Mouse (Mus musculus): ENCODE measurements around the gene Cdyl. TPM values are rescaled to one million over a fixed set of nuclear protein-coding genes. Genes with fewer than 3 reads are reported as not detected.
A peak's percentile ranks its signal among the peaks of the same experiment; 100 is the strongest.

Cdyl gene
- polyA plus RNA-seq, 1 experiment from 2014 or later: 16.1 TPM

DNA sequence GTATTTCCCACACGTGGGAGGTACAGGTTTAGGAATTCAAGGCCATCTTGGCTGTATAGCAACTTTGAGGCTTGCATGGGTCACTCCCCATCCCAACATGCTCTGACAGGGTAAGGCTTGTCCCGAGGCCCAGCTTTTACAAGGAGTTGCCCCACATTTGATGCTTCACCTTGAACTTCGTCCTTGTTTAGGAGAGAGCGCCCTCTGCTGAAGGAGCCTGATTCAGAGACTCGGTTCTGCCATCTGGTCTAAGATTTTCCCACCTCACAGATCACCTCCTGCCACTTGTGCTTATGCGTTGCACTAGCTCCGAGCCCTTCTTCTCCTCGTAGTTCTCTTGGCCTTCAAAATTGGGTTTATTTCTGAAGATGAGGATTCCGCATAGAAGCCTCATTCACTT is 139.0 kb downstream of the Cdyl start:
- H3K9me3 ChIP-seq (ENCODE audit: control insufficient read depth, low read length): no peaks in the 10 kb centered on the region
- H3K27ac ChIP-seq (replicated peaks; ENCODE audit: low read depth, low read length): no peak overlapping the region
- H3K9ac ChIP-seq (ENCODE audit: low read length): no peak overlapping the region
- ATAC-seq (ENCODE audit: insufficient number of reproducible peaks, low FRiP score, low TSS enrichment, low read depth): no peak
- H3K4me3 ChIP-seq (ENCODE audit: low read depth, low read length): no peak overlapping the region
- WGBS: 66% methylated on average over 9 of the region's 9 CpGs
- H3K27me3 ChIP-seq (ENCODE audit: control insufficient read depth, insufficient read depth, low read length): no peaks in the 10 kb centered on the region
- DNase-seq (ENCODE audit: low spot score): peak; percentile 60
- no peak overlapping the region for H3K4me2 ChIP-seq (ENCODE audit: low read depth, severe bottlenecking)
- peaks cover 18% of the 10 kb centered on the region; the same call in 1 of the 2 replicates for H3K4me1 ChIP-seq (ENCODE audit: control insufficient read depth, insufficient read depth, low read length)
- no peaks in the 10 kb centered on the region for H3K36me3 ChIP-seq (ENCODE audit: control insufficient read depth, insufficient read depth, low read length)

DNA sequence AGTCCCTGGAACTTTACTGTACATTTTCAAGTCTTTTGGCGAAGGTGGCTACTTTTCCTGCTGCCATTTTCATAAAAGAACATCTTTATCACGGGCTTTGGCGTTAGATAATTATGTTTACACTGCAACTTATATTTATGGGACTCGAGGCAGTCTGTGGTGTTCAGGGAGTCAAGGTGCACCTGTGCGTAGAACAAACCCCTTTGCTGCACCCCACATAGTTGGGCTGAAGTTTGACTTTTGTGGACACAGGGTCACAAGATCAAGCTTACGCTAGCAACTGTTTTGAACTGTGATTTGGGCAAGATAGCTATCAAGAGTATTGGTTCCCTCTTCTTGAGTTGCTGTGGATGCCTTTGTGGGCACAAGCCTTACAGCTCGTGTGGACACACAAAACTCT is 140.6 kb downstream of the Cdyl start:
- H3K27me3 ChIP-seq (ENCODE audit: control insufficient read depth, insufficient read depth, low read length): no peaks in the 10 kb centered on the region
- 85% methylated on average over 7 of the region's 7 CpGs for WGBS
- no peak for ATAC-seq (ENCODE audit: insufficient number of reproducible peaks, low FRiP score, low TSS enrichment, low read depth)
- H3K4me2 ChIP-seq (ENCODE audit: low read depth, severe bottlenecking): no peak overlapping the region
- H3K4me1 ChIP-seq (ENCODE audit: control insufficient read depth, insufficient read depth, low read length): peaks cover 14% of the 10 kb centered on the region; the same call in 1 of the 2 replicates
- DNase-seq (ENCODE audit: low spot score): no peak
- H3K4me3 ChIP-seq (ENCODE audit: low read depth, low read length): no peak overlapping the region
- no peaks in the 10 kb centered on the region for H3K36me3 ChIP-seq (ENCODE audit: control insufficient read depth, insufficient read depth, low read length)
- H3K9ac ChIP-seq (ENCODE audit: low read length): no peak overlapping the region
- no peak overlapping the region for H3K27ac ChIP-seq (replicated peaks; ENCODE audit: low read depth, low read length)
- no peaks in the 10 kb centered on the region for H3K9me3 ChIP-seq (ENCODE audit: control insufficient read depth, low read length)

DNA sequence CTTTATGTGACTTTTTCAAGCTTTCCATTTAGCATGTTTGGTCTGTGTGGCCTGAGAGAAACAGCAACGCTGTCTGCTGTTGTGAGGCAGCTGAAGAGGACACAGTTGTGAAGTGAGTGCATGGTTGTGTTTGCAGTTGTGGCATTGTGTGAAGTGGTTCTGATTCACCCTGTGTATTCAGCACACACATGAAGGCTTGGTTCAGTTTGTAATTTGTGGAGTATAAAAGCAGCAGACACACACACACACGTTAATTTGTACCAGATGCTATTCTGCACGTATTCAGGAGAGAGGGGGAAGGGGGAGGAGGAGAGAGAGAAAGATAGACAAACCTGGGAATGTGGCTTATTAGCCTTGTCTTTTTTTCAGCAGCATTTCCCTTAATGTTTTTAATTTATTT is 146.1 kb downstream of the Cdyl start:
- H3K36me3 ChIP-seq (ENCODE audit: control insufficient read depth, insufficient read depth, low read length): no peaks in the 10 kb centered on the region
- H3K9me3 ChIP-seq (ENCODE audit: control insufficient read depth, low read length): no peaks in the 10 kb centered on the region
- peaks cover 11% of the 10 kb centered on the region; the same call in 1 of the 2 replicates for H3K4me1 ChIP-seq (ENCODE audit: control insufficient read depth, insufficient read depth, low read length)
- no peaks in the 10 kb centered on the region for H3K27me3 ChIP-seq (ENCODE audit: control insufficient read depth, insufficient read depth, low read length)
- DNase-seq (ENCODE audit: low spot score): peak; percentile 45
- H3K4me2 ChIP-seq (ENCODE audit: low read depth, severe bottlenecking): no peak overlapping the region
- no peak overlapping the region for H3K4me3 ChIP-seq (ENCODE audit: low read depth, low read length)
- ATAC-seq (ENCODE audit: insufficient number of reproducible peaks, low FRiP score, low TSS enrichment, low read depth): peak; percentile 60; the same call in 1 of the 2 replicates
- H3K9ac ChIP-seq (ENCODE audit: low read length): no peak overlapping the region
- peak overlapping the region; percentile 44; the same call in 1 of the 2 replicates for H3K27ac ChIP-seq (replicated peaks; ENCODE audit: low read depth, low read length)
- 27% methylated on average over 3 of the region's 3 CpGs for WGBS

GRCm38 (mm10) chr13:35806165-35806564 is 146.5 kb downstream of the Cdyl start:
- ATAC-seq (ENCODE audit: insufficient number of reproducible peaks, low FRiP score, low TSS enrichment, low read depth): no peak
- H3K36me3 ChIP-seq (ENCODE audit: control insufficient read depth, insufficient read depth, low read length): no peaks in the 10 kb centered on the region
- no peaks in the 10 kb centered on the region for H3K27me3 ChIP-seq (ENCODE audit: control insufficient read depth, insufficient read depth, low read length)
- peaks cover 13% of the 10 kb centered on the region; the same call in 1 of the 2 replicates for H3K4me1 ChIP-seq (ENCODE audit: control insufficient read depth, insufficient read depth, low read length)
- H3K9ac ChIP-seq (ENCODE audit: low read length): no peak overlapping the region
- H3K4me3 ChIP-seq (ENCODE audit: low read depth, low read length): no peak overlapping the region
- no peaks in the 10 kb centered on the region for H3K9me3 ChIP-seq (ENCODE audit: control insufficient read depth, low read length)
- H3K4me2 ChIP-seq (ENCODE audit: low read depth, severe bottlenecking): no peak overlapping the region
- H3K27ac ChIP-seq (replicated peaks; ENCODE audit: low read depth, low read length): no peak overlapping the region
- DNase-seq (ENCODE audit: low spot score): no peak
- 73% methylated on average over 7 of the region's 7 CpGs for WGBS

GRCm38 (mm10) chr13:35807016-35807415 is 147.4 kb downstream of the Cdyl start:
- no peaks in the 10 kb centered on the region for H3K36me3 ChIP-seq (ENCODE audit: control insufficient read depth, insufficient read depth, low read length)
- no peaks in the 10 kb centered on the region for H3K9me3 ChIP-seq (ENCODE audit: control insufficient read depth, low read length)
- H3K27me3 ChIP-seq (ENCODE audit: control insufficient read depth, insufficient read depth, low read length): no peaks in the 10 kb centered on the region
- no peak overlapping the region for H3K4me2 ChIP-seq (ENCODE audit: low read depth, severe bottlenecking)
- ATAC-seq (ENCODE audit: insufficient number of reproducible peaks, low FRiP score, low TSS enrichment, low read depth) (no peak), DNase-seq (ENCODE audit: low spot score) (no peak)
- no peak overlapping the region for H3K27ac ChIP-seq (replicated peaks; ENCODE audit: low read depth, low read length)
- 94% methylated on average over 7 of the region's 7 CpGs for WGBS
- H3K4me3 ChIP-seq (ENCODE audit: low read depth, low read length): no peak overlapping the region
- H3K4me1 ChIP-seq (ENCODE audit: control insufficient read depth, insufficient read depth, low read length): peaks cover 21% of the 10 kb centered on the region
- no peak overlapping the region for H3K9ac ChIP-seq (ENCODE audit: low read length)

- H3K4me2 ChIP-seq (ENCODE audit: low read depth, severe bottlenecking): no peak overlapping the region
- H3K27ac ChIP-seq (replicated peaks; ENCODE audit: low read depth, low read length): no peak overlapping the region
- no peak for DNase-seq (ENCODE audit: low spot score)
- H3K27me3 ChIP-seq (ENCODE audit: control insufficient read depth, insufficient read depth, low read length): no peaks in the 10 kb centered on the region
- 94% methylated on average over 4 of the region's 4 CpGs for WGBS
- H3K4me3 ChIP-seq (ENCODE audit: low read depth, low read length): no peak overlapping the region
- ATAC-seq (ENCODE audit: insufficient number of reproducible peaks, low FRiP score, low TSS enrichment, low read depth): no peak
- peaks cover 22% of the 10 kb centered on the region for H3K4me1 ChIP-seq (ENCODE audit: control insufficient read depth, insufficient read depth, low read length)
- no peaks in the 10 kb centered on the region for H3K36me3 ChIP-seq (ENCODE audit: control insufficient read depth, insufficient read depth, low read length)
- H3K9me3 ChIP-seq (ENCODE audit: control insufficient read depth, low read length): no peaks in the 10 kb centered on the region
- H3K9ac ChIP-seq (ENCODE audit: low read length): no peak overlapping the region
Measured at GRCm38 (mm10) chr13:35807525-35807924, 147.9 kb downstream of the Cdyl start.

- H3K4me1 ChIP-seq (ENCODE audit: control insufficient read depth, insufficient read depth, low read length): peaks cover 22% of the 10 kb centered on the region
- WGBS: 79% methylated on average over 8 of the region's 8 CpGs
- DNase-seq (ENCODE audit: low spot score) (no peak), ATAC-seq (ENCODE audit: insufficient number of reproducible peaks, low FRiP score, low TSS enrichment, low read depth) (no peak)
- H3K27ac ChIP-seq (replicated peaks; ENCODE audit: low read depth, low read length): no peak overlapping the region
- no peaks in the 10 kb centered on the region for H3K36me3 ChIP-seq (ENCODE audit: control insufficient read depth, insufficient read depth, low read length)
- H3K27me3 ChIP-seq (ENCODE audit: control insufficient read depth, insufficient read depth, low read length): no peaks in the 10 kb centered on the region
- no peak overlapping the region for H3K4me2 ChIP-seq (ENCODE audit: low read depth, severe bottlenecking)
- H3K9me3 ChIP-seq (ENCODE audit: control insufficient read depth, low read length): no peaks in the 10 kb centered on the region
- H3K4me3 ChIP-seq (ENCODE audit: low read depth, low read length): no peak overlapping the region
- H3K9ac ChIP-seq (ENCODE audit: low read length): no peak overlapping the region
Measured at GRCm38 (mm10) chr13:35807940-35808339, 148.3 kb downstream of the Cdyl start.

DNA sequence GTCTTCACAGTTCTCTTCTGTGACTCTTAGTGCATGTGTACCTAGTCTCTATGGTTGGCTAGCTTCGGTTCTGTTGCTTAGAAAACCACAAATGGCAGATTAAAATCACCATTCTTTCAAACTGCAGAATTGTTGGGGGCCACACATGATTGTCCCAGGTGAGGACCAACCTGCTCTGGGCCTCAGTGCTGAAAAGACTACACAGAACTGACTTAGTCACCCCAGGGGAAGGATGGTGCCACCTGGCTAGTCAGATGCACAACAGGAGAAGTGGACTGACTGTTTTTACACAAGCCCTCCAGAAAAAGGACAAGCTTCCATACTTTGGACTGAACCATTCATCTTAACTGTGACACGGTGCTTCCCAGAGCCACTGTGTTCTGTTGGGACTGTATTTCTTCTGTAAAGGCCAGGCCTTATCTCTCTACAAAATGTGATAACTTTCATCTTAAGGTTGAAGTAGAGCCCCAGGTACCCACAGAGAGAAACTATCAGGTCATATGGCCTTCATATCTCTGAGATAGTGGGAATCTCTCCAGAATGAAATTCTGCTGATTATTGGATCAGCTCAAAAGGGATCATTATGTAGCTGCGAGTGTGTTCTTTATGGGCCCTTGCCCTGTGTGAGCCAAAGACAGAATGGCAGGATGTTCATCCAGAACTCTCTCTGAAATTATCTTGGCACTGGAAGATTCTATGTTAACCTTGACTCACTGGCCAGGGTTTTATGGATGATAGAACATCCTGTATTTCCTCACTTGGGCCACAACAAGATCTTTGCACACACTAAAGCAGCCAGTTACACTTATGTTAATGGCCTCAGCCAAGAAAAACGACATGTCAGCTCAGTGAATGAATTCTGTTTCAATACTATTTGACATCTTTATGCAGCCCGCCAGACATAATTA is 149.9 kb downstream of the Cdyl start:
- Histone ChIP-seq H3K4me2 (ENCODE audit: low read depth, severe bottlenecking) (no peak overlapping the region), H3K9ac (ENCODE audit: low read length) (no peak overlapping the region), H3K4me3 (ENCODE audit: low read depth, low read length) (no peak overlapping the region), H3K9me3 (ENCODE audit: control insufficient read depth, low read length) (no peaks in the 10 kb centered on the region), H3K27ac (replicated peaks; ENCODE audit: low read depth, low read length) (no peak overlapping the region), H3K4me1 (ENCODE audit: control insufficient read depth, insufficient read depth, low read length) (peaks cover 22% of the 10 kb centered on the region), H3K27me3 (ENCODE audit: control insufficient read depth, insufficient read depth, low read length) (no peaks in the 10 kb centered on the region), H3K36me3 (ENCODE audit: control insufficient read depth, insufficient read depth, low read length) (no peaks in the 10 kb centered on the region)
- ATAC-seq (ENCODE audit: insufficient number of reproducible peaks, low FRiP score, low TSS enrichment, low read depth): no peak
- WGBS: 75% methylated on average over 5 of the region's 5 CpGs
- DNase-seq (ENCODE audit: low spot score): no peak

Data from limb, embryonic 11.5 days (tissue).